Mouse (Mus musculus) gastrocnemius, postnatal 4 days (tissue): Measurements from ENCODE around the gene Ttc25. TPM values are rescaled to one million over a fixed set of nuclear protein-coding genes. Genes with fewer than 3 reads are reported as not detected.
"Not testable (repeated sequence)": the region's sequence is repeated elsewhere in the genome, so short reads cannot be mapped to it uniquely, and the experiment has no call there.

Experiments used
- DNase-seq, 2 experiments: peaks; one replicate each; pipeline ENCODE4 v3.0.0; 2021 to 2022; ENCODE audit warnings: low spot score in 2 of 2, mixed read lengths in 2 of 2
- total RNA-seq, 2 experiments: library from RNA; stranded (reverse); gene quantifications; 2 replicates each; pipeline ENCODE4 v1.2.3; 2021

The Ttc25 gene
- total RNA-seq, 2 experiments from 2014 or later, result 0.13 to 0.22 TPM

- DNase-seq, result no peak
Observed at GRCm38 (mm10) chr11:100528375-100529165, 16.8 kb upstream of the Ttc25 start.

GRCm38 (mm10) chr11:100533871-100534270, 11.5 kb upstream of the Ttc25 start:
- no peak for DNase-seq

- DNase-seq, result not testable (repeated sequence)
Observed at GRCm38 (mm10) chr11:100534411-100534810, 11.0 kb upstream of the Ttc25 start.

- not testable (repeated sequence) for DNase-seq
Observed at GRCm38 (mm10) chr11:100534821-100535220, 10.6 kb upstream of the Ttc25 start.

GRCm38 (mm10) chr11:100535996-100536395, 9.4 kb upstream of the Ttc25 start:
- DNase-seq, result no peak

DNA sequence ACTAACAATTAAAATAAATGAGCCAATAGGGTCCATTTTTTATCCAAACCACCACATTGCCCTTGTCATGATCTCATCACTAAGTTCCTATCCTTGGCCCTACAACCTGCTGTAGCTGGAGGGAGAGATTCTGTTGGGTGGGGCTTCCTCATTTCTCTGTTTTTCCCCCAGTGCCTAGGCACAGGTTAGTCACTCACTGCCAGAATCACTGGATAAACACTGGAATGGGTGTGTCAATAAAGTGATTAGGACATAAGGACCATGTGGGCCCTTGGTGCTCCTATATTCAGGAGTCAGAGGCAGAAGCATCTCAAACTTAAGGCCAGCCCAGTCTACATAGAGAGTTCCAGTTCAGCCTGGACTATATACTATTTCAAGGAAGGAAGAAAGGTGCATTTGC, 8.9 kb upstream of the Ttc25 start:
- DNase-seq, result no peak

GRCm38 (mm10) chr11:100540966-100541365, 4.4 kb upstream of the Ttc25 start:
- no peak for DNase-seq

- DNase-seq, result no peak
Observed at GRCm38 (mm10) chr11:100541577-100541976, 3.8 kb upstream of the Ttc25 start.

DNA sequence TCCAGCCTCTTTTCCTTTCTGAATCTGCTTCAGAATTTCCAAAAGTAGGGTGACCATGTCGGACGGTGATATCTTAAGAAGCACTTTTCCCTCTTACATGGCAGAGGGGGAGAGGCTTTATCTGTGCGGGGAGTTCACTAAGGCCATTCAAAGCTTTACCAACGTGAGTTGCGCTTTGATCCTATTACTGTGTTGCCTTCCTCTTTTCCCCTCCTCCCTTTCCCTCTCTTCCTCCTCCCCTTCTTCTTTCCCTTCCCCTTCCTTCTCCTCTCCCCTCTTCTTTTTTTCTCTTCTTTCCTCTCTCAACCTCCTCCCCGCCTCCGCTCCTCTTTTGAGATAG, 309 bp downstream of the Ttc25 start:
- no peak for DNase-seq

DNA sequence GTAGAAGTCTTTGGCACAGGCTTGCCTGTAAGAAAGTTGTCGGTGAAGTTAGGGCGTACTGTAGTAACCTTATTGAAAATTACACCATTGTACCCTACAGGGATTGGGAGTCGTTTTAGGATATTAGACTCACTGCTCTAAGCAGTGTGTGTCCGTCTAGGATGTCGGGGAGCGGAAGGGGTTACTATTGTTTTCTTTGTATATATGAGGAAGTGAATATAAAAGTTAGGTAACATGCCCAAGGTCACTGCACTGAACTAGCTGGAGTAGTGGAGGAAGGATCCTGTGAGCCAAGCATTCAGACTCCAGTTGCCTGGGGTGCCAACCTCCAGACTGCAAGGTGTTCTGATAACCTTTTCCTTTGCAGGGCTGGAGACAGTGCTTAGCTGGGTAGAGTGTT, 1.5 kb downstream of the Ttc25 start:
- DNase-seq, result no peak

DNA sequence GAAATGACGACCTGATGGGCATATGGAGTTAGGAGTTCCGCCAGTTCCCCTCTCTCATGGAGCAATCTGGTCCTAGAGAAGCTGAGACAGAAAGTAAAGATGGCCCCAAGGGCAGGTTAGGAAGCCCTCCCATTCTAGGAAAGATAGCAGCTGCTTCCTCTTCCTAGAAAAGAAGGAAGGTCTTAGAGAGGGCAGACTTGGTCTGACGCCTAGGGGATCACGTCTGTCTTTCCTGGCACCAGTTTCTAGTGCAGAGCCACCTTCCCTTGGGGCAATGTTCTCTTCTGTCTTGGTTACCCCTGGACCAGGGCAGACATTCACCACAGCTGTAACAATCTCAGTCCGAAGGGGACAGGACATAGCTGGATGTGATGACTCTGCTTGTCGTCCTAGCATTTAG, 2.7 kb downstream of the Ttc25 start:
- DNase-seq, result no peak

GRCm38 (mm10) chr11:100549466-100549865, 4.1 kb downstream of the Ttc25 start:
- DNase-seq, result no peak

GRCm38 (mm10) chr11:100550101-100550500, 4.7 kb downstream of the Ttc25 start:
- DNase-seq, result no peak

DNA sequence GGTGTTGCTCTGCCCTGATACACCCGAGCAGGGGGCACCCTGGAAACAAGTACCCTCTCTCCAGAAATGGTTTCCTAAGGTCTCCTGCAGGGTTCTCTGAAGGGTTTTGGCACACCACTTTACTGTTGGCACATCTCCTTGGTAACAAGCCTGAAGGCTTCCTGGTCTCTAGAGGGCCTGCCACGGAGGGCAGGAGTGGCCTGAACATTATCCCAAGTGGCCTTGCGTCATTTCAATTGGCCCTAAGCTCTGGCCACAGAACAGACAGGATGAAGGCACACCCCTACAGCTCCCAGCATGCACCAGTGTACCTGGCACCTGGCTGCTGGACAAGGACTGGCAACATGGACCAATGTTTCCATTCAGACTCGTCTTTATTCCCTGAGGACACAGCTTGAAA, 7.4 kb downstream of the Ttc25 start:
- no peak for DNase-seq

DNA sequence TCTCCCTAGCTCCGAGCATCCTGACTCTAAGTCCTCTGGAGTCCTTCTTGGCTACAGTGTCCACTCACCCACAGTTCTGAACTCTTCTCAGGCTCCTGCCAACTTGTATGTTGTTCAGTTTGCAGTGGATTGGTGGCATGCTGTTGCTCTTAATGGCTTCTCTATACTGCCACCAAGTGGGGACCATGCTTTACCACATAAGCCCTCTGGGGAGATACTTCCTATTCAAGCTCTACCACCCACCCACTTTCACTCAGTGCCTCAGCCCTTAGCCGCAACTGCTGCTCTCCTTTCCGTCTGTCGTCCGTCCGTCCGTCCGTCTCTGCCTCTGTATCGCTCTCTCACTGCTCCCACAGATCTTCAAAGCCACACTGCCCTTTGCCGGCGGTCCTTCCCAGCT, 10.2 kb downstream of the Ttc25 start:
- peak in 1 of 2 experiments; percentile 43 for DNase-seq

DNA sequence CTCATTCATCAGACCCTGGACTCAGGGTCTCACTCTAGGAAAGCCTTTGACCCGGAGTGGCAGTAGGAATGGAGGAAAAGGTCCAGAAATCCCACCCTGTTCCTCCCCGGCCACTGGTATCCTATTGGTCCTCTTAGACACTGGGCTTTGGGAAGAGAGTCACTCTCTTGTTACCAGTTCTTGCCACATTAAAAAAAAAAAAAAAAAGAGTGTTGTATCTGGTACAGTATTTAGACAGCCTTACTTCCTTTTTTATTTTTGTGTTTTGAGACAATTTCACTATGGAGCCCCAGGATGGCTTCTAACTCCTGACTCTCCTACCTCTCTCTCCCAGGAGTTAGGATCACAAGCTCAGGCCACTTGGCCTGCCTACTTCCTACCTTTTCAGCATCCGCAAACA, 12.2 kb downstream of the Ttc25 start:
- no peak for DNase-seq

DNA sequence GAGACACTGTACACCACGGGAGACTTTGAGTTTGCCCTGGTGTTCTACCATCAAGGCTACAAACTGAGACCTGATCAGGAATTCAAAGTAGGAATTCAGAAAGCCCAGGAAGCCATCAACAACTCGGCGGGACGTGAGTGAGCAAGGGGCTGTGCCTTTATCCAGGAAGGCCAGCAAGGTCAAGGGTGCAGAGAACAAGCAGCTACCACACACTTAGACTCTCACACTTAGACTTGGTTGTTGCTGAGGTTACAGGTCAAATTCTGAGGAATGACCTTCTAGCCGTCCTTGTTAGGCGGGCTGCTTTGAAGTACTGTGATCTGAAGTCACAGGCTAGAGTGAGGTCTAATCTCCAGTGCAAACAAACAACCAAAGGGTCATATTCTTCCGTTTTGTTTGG, 14.1 kb downstream of the Ttc25 start:
- DNase-seq, result no peak

DNA sequence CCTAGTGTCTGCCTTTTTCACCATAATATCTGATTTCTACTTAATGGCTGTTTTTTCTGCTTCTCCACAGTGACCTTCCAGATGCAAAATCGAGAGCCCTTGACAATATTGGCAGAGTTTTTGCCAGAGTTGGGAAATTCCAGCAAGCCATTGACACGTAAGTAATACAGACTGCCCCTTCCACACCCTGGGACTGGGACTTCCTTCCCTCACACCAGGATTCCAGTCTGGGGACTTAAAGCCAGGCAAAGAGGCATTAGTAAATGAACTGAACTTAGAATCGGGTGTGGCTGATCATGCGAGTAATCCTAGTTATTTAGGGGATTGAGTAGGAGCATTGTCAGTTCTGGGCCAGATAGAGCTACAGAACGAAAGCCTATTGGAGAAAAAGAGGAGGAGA, 16.3 kb downstream of the Ttc25 start:
- no peak for DNase-seq

DNA sequence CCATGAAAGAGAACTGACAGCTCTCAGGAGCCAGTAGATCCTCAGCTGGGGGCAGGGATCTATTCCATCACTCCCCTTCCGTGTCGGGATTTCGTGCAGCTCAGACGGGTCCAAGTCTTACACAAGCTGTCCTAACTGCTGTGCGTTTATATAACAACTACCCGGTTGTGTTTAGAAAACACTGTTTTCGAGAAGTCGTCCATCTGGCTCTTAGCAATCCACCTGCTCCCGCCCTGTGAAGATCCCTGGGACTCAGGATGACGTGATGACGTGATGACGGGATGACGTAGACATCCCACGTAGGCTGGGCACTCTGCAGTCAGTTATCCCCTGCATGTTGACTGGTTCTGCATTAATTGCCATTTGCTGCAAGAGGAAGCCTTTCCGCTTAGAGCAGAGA, 18.9 kb downstream of the Ttc25 start:
- DNase-seq, result no peak

- no peak for DNase-seq
Observed at GRCm38 (mm10) chr11:100564703-100565102, 19.3 kb downstream of the Ttc25 start.

DNA sequence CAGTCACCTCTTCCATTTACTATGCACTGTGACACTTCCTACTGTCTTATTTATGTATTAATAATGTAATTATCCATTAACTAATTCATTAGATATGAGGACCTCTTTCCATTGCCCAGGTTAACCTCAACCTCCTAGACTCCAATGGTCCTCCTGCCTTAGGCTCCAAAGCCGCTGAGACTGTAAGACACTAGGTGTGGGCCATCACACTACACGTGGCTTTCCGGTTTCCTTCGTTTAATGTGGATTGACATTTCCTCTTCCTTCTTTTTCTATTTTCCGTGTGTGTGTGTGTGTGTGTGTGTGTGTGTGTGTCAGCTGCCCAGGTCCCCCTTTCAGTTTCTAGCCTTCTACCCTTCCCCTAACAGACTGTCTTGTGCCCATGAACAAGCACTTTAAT, 21.8 kb downstream of the Ttc25 start:
- no peak for DNase-seq

- no peak for DNase-seq
Observed at GRCm38 (mm10) chr11:100567815-100568245, 22.4 kb downstream of the Ttc25 start.

GRCm38 (mm10) chr11:100568692-100569091, 23.3 kb downstream of the Ttc25 start:
- no peak for DNase-seq
